Mouse (Mus musculus): ENCODE data around the gene Sys1.

DNA sequence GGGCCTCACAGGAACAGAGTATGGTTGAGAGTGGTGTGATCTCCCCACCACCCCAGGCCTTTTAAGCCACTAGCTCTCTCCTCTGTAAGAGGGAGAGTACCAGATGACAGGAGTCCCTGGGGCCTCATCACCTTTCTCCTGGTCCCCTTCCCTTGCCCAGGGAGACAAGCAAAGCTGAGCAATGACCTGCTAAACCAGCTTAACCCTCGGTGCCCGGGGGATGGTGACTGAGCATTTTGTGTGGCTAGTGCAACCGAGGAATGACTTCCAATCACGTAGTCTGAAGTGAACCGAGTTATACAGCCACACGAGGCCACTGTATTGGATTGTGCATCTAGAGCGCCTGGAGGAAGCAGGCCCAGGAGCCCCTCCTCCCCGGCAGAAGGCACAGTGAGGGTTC, 32.4 kb upstream of the Sys1 start:
- TF ChIP-seq CTCF (IDR thresholded peaks at IDR 0.05; ENCODE audit: extremely low read depth, insufficient read depth, insufficient read length, insufficient replicate concordance) (no peak), POLR2A (IDR thresholded peaks at IDR 0.05; ENCODE audit: low read depth, low read length) (no peak)

All from spleen, adult 2 months (tissue).